Mouse (Mus musculus): ENCODE data around the gene Rad54l. TPM values are rescaled to one million over a fixed set of nuclear protein-coding genes. Genes with fewer than 3 reads are reported as not detected.

Gene Rad54l
- polyA plus RNA-seq, 1 experiment = not detected

- Histone ChIP-seq H3K4me1 (ENCODE audit: control insufficient read depth, insufficient read depth, low read length) (no peaks in the 10 kb centered on the region), H3K27ac (ENCODE audit: insufficient read depth, low read depth, low read length) (no peak overlapping the region), H3K4me3 (ENCODE audit: insufficient read depth, low read depth, low read length) (no peak overlapping the region)
- TF ChIP-seq POLR2A (IDR thresholded peaks at IDR 0.05; ENCODE audit: insufficient read depth, low read depth, low read length) (no peak), CTCF (IDR thresholded peaks at IDR 0.05; ENCODE audit: insufficient read depth, low read depth, low read length) (no peak)
- 2% methylated on average over 1 of the region's 1 CpGs for WGBS
Measured at GRCm38 (mm10) chr4:116122762-116123161, 728 bp downstream of the Rad54l start.

GRCm38 (mm10) chr4:116111486-116111885, 12.0 kb downstream of the Rad54l start:
- WGBS = 56% methylated on average over 2 of the region's 2 CpGs
- Histone ChIP-seq H3K27ac (ENCODE audit: insufficient read depth, low read depth, low read length) (no peak overlapping the region), H3K4me3 (ENCODE audit: insufficient read depth, low read depth, low read length) (no peak overlapping the region), H3K4me1 (ENCODE audit: control insufficient read depth, insufficient read depth, low read length) (no peaks in the 10 kb centered on the region)
- TF ChIP-seq CTCF (IDR thresholded peaks at IDR 0.05; ENCODE audit: insufficient read depth, low read depth, low read length) (no peak), POLR2A (IDR thresholded peaks at IDR 0.05; ENCODE audit: insufficient read depth, low read depth, low read length) (no peak)

GRCm38 (mm10) chr4:116110695-116111094, 12.8 kb downstream of the Rad54l start:
- H3K4me3 ChIP-seq (ENCODE audit: insufficient read depth, low read depth, low read length) = no peak overlapping the region
- WGBS = 94% methylated on average over 6 of the region's 6 CpGs
- H3K27ac ChIP-seq (ENCODE audit: insufficient read depth, low read depth, low read length) = no peak overlapping the region
- no peaks in the 10 kb centered on the region for H3K4me1 ChIP-seq (ENCODE audit: control insufficient read depth, insufficient read depth, low read length)
- no peak for TF ChIP-seq CTCF (IDR thresholded peaks at IDR 0.05; ENCODE audit: insufficient read depth, low read depth, low read length)
- no peak for TF ChIP-seq POLR2A (IDR thresholded peaks at IDR 0.05; ENCODE audit: insufficient read depth, low read depth, low read length)

GRCm38 (mm10) chr4:116105278-116105677, 18.2 kb downstream of the Rad54l start:
- Histone ChIP-seq H3K4me3 (ENCODE audit: insufficient read depth, low read depth, low read length) (no peak overlapping the region), H3K4me1 (ENCODE audit: control insufficient read depth, insufficient read depth, low read length) (no peaks in the 10 kb centered on the region), H3K27ac (ENCODE audit: insufficient read depth, low read depth, low read length) (no peak overlapping the region)
- no peak for TF ChIP-seq CTCF (IDR thresholded peaks at IDR 0.05; ENCODE audit: insufficient read depth, low read depth, low read length)
- no peak for TF ChIP-seq POLR2A (IDR thresholded peaks at IDR 0.05; ENCODE audit: insufficient read depth, low read depth, low read length)
- WGBS = 95% methylated on average over 5 of the region's 5 CpGs

GRCm38 (mm10) chr4:116100959-116101358, 22.5 kb downstream of the Rad54l start:
- TF ChIP-seq POLR2A (IDR thresholded peaks at IDR 0.05; ENCODE audit: insufficient read depth, low read depth, low read length) (no peak), CTCF (IDR thresholded peaks at IDR 0.05; ENCODE audit: insufficient read depth, low read depth, low read length) (no peak)
- Histone ChIP-seq H3K4me1 (ENCODE audit: control insufficient read depth, insufficient read depth, low read length) (peaks cover 2% of the 10 kb centered on the region; the same call in 1 of the 2 replicates), H3K27ac (ENCODE audit: insufficient read depth, low read depth, low read length) (no peak overlapping the region), H3K4me3 (ENCODE audit: insufficient read depth, low read depth, low read length) (no peak overlapping the region)
- 90% methylated on average over 7 of the region's 7 CpGs for WGBS

- TF ChIP-seq CTCF (IDR thresholded peaks at IDR 0.05; ENCODE audit: insufficient read depth, low read depth, low read length) (no peak), POLR2A (IDR thresholded peaks at IDR 0.05; ENCODE audit: insufficient read depth, low read depth, low read length) (no peak)
- H3K4me1 ChIP-seq (ENCODE audit: control insufficient read depth, insufficient read depth, low read length) = peaks cover 4% of the 10 kb centered on the region; the same call in 1 of the 2 replicates
- WGBS = 92% methylated on average over 8 of the region's 8 CpGs
- no peak overlapping the region for H3K4me3 ChIP-seq (ENCODE audit: insufficient read depth, low read depth, low read length)
- H3K27ac ChIP-seq (ENCODE audit: insufficient read depth, low read depth, low read length) = no peak overlapping the region
Measured at GRCm38 (mm10) chr4:116097211-116097610, 26.3 kb downstream of the Rad54l start.

- 90% methylated on average over 10 of the region's 10 CpGs for WGBS
- no peak overlapping the region for H3K4me3 ChIP-seq (ENCODE audit: insufficient read depth, low read depth, low read length)
- TF ChIP-seq POLR2A (IDR thresholded peaks at IDR 0.05; ENCODE audit: insufficient read depth, low read depth, low read length) = no peak
- TF ChIP-seq CTCF (IDR thresholded peaks at IDR 0.05; ENCODE audit: insufficient read depth, low read depth, low read length) = no peak
- H3K27ac ChIP-seq (ENCODE audit: insufficient read depth, low read depth, low read length) = no peak overlapping the region
- peaks cover 4% of the 10 kb centered on the region; the same call in 1 of the 2 replicates for H3K4me1 ChIP-seq (ENCODE audit: control insufficient read depth, insufficient read depth, low read length)
Measured at GRCm38 (mm10) chr4:116096291-116096690, 27.2 kb downstream of the Rad54l start.

GRCm38 (mm10) chr4:116088510-116089249, 34.8 kb downstream of the Rad54l start:
- Histone ChIP-seq H3K27ac (ENCODE audit: insufficient read depth, low read depth, low read length) (0 out of 2 replicates have a peak overlapping the region, but pooled peaks have one; percentile 16), H3K4me1 (ENCODE audit: control insufficient read depth, insufficient read depth, low read length) (peaks cover 9% of the 10 kb centered on the region), H3K4me3 (ENCODE audit: insufficient read depth, low read depth, low read length) (no peak overlapping the region)
- WGBS = 81% methylated on average over 23 of the region's 23 CpGs
- TF ChIP-seq CTCF (IDR thresholded peaks at IDR 0.05; ENCODE audit: insufficient read depth, low read depth, low read length) (no peak), POLR2A (IDR thresholded peaks at IDR 0.05; ENCODE audit: insufficient read depth, low read depth, low read length) (no peak)

GRCm38 (mm10) chr4:116077240-116078095, 46.0 kb downstream of the Rad54l start:
- Histone ChIP-seq H3K27ac (ENCODE audit: insufficient read depth, low read depth, low read length) (no peak overlapping the region), H3K4me1 (ENCODE audit: control insufficient read depth, insufficient read depth, low read length) (peaks cover 8% of the 10 kb centered on the region), H3K4me3 (ENCODE audit: insufficient read depth, low read depth, low read length) (peak overlapping the region; percentile 67)
- no peak for TF ChIP-seq POLR2A (IDR thresholded peaks at IDR 0.05; ENCODE audit: insufficient read depth, low read depth, low read length)
- TF ChIP-seq CTCF (IDR thresholded peaks at IDR 0.05; ENCODE audit: insufficient read depth, low read depth, low read length) = no peak
- WGBS = 42% methylated on average over 3 of the region's 3 CpGs

Data from olfactory bulb, adult 2 months (tissue).